Mouse (Mus musculus): ENCODE results near the gene Twf1. TPM values are rescaled to one million over a fixed set of nuclear protein-coding genes. Genes with fewer than 3 reads are reported as not detected.

Twf1 gene
- total RNA-seq, 2 experiments from 2014 or later: 15.0 to 16.5 TPM

DNA sequence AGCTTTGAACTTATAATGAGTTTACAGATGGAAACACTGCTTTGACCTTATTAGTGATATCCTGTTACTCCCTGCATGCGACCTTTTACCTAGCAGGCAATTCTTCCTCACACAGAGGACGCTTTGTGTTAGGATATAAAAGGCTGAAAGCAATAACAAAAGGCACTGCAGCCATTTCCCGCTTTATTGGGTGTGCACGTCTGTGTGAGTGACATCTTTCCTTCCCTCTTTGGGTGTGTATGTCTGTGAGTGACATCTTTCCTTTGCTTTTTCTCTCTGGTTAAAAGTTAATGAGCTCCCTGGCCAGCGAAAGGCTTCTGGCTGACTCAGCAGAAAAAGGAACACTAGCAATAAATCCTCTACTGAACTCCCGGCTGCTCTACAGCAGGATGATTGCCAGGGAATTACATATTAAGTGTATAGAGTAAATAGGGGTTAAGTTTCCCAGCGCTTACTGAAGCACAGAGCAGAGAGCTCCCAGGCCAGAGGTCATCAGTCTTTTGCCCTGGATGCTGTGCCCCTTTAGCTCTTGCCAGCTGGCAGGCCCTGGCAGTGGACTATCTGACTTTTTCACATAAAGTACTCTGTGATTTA, 7.6 kb downstream of the Twf1 start:
- intact Hi-C loops (cut with DNase I): no loop called here
- DNase-seq: no peak

DNA sequence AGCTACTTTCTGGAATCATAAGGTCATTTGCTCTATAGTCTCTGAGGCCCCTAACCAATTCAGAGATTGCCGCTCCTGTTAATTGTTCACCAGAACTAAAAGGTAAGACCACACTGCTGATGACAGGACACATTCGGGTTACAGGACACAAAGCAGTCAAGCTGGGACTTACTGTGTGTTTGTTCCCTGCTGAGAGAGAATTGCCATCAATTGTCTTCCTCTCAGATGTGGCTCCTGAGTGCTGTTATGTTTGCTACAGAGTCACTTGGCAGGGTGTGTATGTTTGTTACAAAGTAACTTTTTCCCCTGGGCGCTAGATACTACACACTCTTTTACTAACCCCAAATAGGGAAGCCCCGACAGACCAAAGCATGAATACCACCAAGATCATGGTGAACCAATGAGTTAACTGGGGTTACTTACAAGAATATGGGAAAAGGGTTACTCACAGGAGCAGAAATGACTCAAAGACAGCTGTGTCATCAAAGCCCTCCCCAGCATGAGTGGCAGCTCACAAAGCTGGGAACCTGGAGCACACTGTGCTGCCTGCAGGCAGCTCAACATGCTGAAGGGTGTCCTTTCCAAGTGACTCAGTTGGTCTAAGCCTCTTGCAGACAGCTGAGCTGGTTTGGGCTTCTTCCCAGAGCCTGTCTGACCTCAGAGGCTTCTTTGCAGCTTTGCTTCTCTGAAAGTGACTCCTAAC, 15.0 kb downstream of the Twf1 start:
- intact Hi-C loops (cut with DNase I): no loop called here
- no peak for DNase-seq

DNA sequence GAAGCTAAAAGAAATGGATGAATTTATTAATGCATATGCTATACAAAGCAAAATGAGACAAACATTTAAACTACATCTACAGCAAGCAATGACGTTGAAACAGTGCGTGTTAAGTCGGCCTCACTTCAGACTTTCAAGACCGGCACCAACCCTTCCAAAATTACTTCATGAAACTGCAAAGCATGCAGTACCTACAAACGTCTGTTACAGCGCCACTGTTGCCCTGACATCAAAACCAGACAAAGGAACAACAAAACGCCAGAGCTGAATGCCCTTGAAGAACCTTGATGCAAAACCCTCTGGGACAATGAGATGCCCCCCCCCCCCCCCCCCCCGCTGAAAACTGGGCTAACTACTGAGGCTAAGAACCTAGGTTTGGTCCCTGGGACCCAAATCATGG, 16.9 kb downstream of the Twf1 start:
- intact Hi-C loops (cut with DNase I): no loop called here
- no peak for DNase-seq

DNA sequence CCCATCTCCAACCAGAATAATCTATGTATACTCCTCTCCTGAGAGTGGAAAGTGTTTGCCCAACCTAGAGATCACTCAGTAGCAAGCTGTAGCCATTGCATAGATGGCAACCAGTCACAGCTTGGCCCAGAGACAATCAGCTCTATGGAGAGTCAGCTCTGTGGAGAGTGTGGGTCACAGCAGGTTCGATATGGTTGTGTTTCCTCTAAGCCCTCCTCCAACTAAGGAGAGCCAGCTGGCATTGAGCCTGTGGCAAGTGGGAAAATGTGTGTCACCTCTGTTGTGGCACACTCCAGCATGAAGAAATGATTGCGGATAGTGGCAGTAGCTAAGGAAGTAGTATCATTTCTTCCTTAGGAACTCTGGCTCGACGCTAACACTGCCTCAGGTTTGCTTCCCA, 18.2 kb downstream of the Twf1 start:
- no peak for DNase-seq
- intact Hi-C loops (cut with DNase I): no loop called here

DNA sequence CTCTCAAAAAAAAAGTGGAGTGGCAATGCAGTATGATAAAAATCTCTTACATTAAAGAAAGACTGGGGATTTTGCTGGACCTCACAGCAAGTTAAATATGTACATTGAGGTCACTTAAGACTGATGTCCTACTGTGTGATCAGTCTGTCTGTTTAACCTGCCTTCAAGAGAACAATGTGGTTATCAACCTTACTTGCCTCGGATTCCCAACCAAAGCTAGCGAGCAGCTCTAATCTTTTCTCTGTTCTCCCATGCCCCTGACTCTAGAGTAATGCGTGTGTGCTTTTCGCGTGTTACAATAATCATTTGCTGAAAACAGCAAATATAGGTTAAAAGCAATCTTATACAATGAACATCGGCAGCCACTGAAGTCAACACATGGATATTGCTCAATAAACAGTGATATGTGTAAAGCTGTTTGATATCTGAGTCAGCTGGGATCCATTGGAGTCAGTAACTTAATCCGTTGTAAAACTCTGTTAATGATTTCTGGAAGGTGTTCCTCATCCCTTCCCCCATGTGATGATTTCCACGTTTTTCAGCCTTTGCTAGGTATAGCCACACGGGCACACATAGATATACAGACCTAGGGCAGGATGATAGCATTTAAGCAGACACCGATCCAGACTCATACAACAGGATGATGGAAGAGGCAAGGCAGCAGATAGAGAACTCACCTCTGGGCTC, 21.1 kb downstream of the Twf1 start:
- intact Hi-C loops (cut with DNase I): no loop called here
- no peak for DNase-seq

DNA sequence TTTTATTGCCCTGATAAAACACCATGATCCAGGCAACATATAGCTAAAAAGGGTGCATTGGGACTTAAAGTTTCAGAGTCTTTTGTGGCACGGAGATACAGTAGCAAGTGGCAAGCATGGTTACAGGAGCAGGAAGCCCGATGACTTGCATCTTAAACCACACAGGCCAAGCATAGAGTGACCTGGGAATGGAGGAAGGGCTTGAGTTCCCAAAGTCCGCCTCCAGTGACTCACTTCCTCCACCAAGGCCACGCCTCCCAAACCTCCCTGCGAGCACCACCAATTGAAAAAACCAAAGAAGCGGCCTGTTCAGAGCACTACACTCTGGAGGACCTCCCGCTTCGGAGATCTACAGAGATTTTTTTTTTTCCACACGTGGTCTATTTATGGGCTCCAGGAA, 23.8 kb downstream of the Twf1 start:
- intact Hi-C loops (cut with DNase I): no loop called here
- no peak for DNase-seq

DNA sequence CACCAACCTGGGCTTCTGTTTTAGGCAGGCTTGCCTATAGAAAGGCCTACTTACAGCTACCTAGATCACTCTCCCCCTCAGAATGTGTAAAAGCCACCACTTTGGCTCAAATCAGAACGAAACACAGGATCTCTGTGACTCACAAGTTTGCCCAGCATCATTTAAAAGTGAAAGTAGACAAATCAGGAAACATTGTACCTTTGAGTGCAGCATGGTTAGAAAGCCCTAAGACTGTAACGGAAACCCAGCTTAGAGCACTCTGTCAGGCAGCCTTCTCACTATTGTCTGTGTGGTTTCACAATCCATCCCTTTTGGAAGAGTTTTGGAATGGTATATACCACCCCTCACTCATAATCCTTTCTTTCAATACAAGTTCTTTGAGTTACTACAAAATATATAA, 24.8 kb downstream of the Twf1 start:
- DNase-seq: no peak
- intact Hi-C loops (cut with DNase I): no loop called here

DNA sequence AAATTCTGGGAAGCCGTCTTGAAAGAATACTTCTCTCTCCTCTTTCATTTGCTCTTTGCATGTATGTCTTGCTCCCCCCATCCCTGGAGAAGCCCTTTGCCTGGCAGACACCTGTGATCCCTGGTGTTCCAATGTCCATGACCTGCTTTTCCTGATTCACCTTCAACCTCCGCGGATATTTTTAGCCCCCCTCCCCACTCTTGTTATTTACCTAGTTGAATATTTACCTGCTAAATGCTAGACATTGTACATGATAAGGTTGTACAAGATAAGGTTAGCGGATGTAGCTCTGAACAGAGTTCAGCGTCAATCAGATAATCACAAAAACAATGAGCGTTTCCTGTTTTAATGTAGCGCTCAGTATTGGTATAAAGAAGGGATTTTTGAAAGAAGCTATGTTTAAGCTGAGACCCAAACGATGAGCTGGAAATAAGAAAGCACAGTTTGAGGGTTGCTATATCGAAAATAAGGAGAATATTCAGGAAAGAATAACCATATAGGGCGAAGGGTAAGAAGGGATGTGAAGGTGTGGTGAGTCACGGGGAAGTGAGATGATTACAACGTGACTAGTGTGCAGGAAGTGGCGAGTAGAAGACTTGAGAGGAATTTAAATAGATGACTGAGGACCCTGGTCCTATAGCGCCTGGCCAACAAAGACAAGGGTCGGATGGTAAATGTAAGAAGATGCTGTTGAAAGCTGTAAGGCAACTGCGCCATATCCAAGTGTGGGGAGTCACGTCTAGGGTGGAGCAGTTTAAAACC, 30.6 kb downstream of the Twf1 start:
- intact Hi-C loops (cut with DNase I): no loop called here
- DNase-seq: no peak

DNA sequence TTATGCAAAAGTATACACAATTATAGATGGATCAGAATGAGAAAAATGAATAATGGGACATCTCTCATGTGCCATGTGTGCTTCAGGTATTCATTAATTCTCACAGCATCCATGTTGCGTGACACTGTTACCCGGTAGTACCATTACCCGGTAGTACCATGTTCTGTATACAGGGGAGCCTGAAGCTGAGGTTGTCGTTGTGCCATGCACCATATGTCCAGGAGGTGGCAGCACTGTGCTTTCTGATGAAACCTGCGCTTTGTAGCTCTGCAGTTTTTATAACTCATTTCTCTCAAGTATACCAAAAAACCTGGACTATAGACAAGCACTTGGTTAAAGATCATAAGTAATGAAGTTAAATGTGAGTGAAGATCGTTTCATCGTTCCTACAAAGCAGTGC, 32.2 kb downstream of the Twf1 start:
- DNase-seq: peak; percentile 83 to 92
- intact Hi-C loops (cut with DNase I): loop anchor here (1.0 to 2.0 kb wide), 3 partner anchors 44 to 1017 kb away; no protein-coding TSS in a partner anchor

DNA sequence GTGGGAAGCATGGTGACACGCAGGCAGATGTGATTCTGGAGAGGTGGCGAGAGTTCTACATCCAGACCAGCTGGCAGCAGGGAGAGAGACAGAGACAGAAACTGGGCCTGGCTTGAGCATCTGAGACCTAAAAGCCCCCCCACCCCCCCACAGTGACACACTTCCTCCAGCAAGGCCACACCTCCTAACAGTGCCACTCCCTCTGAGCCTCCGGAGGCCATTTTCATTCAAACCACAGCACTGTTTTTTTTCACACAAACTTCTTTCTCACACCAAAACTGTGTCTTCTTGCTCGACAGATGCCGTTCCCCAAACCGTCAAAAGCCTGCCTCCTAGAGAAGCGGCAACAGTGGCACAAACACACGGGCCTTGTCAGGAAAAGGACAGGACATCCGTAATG, 36.2 kb downstream of the Twf1 start:
- intact Hi-C loops (cut with DNase I): no loop called here
- DNase-seq: no peak

DNA sequence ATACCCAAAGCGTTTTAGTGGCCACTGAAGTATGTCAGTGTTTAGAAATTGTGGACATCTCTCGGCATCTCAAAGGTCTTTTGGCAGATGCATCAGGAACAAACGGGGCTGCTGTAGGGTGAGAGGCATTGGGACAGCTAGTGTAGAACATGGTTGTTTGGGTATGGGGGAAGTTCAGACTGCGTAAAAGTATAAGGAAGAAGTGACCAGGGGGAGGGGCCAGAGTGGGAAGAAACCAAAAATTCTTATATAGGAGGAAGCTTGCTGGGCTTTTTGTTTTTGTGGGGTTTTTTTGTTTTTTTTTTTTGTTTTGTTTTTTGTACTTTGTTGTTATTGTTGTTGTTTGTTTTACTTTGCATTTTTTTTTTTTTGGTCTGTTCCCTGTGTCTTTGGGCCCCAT, 44.8 kb downstream of the Twf1 start:
- no peak for DNase-seq
- intact Hi-C loops (cut with DNase I): loop anchor here (5.0 kb wide), 1 partner anchor 47 kb away; no protein-coding TSS in a partner anchor

DNA sequence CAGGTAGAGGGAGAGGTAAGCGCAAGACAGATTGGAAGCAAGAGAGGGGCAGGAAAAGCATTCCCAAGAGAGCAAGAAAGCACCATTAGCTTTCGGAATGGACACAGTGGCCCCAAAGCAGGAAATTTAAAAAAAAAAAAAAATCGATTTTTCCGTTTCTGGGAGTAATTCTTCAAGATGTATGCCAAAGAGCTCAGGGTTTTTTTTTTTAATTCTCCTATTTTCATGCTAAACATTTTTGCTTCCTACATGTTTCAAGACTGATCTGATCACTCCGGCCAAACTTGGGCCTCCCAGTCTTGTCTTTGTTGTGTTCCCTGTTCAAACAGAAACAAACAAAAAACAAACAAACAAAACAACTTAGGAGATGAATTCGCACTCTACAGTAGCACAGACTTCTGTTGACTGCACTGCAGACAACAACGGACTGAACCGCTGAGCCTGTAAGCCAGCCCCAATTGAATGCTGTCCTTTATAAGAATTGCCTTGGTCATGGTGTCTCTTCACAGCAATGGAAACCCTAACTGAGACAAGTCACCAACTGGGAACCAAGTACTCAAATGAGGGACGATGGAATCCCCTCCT, 45.5 kb downstream of the Twf1 start:
- intact Hi-C loops (cut with DNase I): loop anchor here (5.0 kb wide), 1 partner anchor 48 kb away; no protein-coding TSS in a partner anchor
- DNase-seq: no peak

DNA sequence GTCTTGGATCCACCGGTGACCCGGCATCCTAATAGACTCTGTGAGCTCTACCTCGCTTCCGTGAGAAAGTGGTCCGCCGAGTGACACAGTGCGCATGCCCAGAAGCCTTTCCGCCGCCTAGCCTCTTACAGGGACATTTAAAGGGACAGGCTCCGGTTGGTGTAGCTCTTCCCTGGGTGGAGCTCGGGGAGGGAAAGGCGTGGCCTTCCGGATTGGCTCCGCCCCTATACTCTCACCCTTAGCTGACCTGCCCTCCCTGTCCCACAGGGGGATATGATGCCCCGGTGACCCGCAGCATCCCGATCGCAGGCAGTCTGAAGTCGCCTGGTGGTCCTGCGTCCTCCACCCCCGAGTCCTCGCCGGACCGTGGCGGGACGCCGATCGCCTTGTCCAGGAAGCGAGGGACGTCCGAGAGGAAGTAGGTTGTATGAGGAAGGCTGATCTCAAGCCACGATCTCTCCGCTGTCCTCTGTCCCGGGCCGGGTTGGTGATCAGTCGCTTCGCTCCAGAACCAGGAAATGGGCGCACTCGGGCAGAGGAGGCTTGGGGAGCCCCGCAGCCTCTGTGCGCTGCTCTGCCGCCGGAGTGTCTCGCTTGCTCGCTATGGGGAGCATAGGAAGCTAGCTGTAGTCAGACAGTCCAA, 46.2 kb downstream of the Twf1 start, which contains the start of the genes Pus7l and Irak4:
Gene Pus7l, minus strand, starts transcription at position 139 of the 643 bp plus-strand sequence.
Gene Irak4, plus strand, starts transcription at position 235 of the 643 bp plus-strand sequence.
- intact Hi-C loops (cut with DNase I): loop anchor here (5.0 kb wide), 1 partner anchor 49 kb away; no protein-coding TSS in a partner anchor
- DNase-seq: peak; percentile 92 to 95

DNA sequence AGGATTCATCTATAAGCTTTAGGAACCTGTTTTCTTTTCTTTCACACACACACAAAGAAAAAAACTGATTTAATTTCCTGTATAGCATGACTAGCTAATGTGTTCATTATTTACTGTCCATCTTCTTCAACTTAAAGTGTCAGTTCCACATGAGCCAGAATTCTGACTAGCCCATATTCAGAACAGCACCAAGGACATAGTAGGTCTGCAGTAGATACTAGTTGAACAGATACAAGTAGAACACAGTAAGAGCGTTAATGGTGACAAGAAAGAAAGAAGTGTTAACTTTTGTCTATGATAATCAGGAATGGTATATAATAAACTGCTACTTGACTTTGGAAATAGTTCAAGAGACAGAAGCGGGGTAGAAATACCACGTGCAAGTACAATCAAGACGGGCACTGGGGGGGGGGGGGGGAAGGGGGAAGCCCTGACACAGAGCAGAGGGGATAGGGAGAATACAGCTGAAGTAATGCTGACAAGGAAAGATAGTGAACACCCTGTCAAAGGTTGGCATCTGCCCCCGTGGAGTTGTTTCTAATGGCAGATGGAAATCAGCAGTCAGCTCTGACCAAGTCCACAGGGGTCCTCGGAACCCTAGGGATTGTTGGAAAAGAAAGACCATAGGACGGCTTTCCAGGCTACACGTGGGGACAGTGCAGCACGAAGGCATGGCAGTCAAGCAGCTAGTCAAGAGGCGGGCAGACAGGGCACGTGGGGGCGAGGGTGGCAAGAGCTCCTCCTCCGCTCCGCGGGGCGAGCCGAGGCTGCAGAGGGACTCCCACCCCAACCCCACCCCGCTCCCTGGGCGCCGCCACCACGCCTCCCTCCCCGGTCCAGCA, 46.9 kb downstream of the Twf1 start:
- intact Hi-C loops (cut with DNase I): loop anchor here (5.0 kb wide), 1 partner anchor 50 kb away; no protein-coding TSS in a partner anchor
- no peak for DNase-seq

DNA sequence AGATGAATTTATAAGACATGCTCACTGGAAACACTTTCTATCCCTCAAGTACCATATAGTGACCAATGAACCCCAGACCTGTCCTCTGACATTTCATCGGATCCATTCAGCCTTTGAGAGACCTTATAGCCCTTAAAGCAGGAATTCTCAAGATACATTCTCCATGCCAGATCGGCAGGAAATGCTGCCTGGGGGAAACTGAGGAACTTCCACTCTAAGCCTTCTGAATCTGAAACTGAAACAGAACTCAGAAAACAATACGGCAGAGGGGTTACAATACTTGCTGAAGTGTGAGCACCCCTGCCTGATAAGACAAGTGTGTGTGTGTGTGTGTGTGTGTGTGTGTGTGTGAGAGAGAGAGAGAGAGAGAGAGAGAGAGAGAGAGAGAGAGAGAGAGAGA, 50.4 kb downstream of the Twf1 start:
- no peak for DNase-seq
- intact Hi-C loops (cut with DNase I): no loop called here

DNA sequence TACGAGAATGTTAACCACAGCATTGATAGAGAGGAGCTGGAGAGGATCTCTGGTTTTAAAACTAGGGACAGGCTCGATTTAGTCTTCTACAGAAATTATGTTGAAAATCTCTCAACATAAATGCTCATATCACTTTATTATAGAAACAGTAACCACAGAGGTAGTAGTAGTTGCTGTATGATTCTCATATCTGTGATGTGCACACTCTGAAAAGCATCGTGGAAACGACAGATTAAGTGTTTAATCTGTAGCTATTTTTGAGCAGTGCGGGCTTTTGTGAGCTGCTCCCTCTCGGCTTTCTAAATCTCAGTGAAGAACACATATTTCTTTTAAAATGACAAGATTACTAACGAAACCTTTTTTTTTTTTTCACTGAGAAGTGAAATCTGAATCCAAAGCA, 54.2 kb downstream of the Twf1 start:
- DNase-seq: no peak
- intact Hi-C loops (cut with DNase I): no loop called here

DNA sequence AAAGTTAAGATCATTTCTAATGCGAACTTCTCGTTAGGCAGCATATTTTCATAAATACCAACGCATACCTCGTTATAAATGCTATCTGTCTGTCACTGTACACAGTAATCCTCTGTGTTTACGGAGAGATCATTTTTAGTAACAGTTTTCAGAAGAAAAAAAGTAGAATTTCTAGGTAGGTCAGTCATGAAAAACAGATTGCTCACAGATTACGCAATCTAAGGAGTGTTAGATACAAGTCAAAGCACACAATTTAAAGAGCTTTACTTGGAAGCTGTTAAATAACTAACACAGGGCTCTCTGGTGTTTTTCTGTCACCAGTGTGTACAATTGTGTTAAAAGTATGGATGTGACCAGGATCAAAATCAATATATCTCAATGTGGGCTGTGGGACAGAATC, 56.7 kb downstream of the Twf1 start:
- no peak for DNase-seq
- intact Hi-C loops (cut with DNase I): no loop called here

DNA sequence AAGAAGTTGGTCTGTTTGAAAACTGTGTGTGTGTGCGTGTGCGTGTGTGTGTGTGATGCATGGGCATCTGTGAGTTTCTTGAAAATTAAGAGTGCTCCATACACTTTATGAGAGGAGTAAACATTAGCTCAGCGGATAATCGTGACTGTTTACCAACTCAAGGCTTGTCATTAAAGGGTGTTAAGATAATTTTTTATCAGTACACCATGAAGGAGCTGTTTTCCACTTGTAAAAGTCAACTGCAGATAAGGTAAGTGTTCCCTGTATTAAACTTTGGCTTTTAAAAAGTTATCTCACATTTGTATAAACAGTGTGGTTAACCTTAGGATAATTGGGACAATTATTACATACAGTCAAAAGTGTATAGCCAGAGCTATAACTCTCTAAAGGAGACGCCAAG, 57.4 kb downstream of the Twf1 start:
- no peak for DNase-seq
- intact Hi-C loops (cut with DNase I): no loop called here

DNA sequence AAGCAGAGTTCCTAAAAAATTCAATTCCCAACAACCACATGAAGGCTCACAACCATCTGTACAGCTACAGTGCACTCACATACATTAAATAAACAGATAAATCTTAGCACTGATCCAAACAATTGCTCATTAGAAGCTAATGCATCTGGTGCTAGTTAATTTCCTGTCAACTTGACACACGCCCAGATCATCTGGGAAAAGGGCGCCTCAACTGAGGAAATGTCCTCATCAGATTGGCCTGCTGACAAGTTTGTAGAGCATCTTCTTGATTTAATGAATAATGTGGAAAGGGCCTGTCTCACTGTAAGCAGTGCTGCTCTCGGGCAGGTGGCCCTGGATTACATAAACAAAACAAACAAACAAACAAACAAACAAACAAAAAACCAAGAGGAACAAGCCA, 59.2 kb downstream of the Twf1 start:
- intact Hi-C loops (cut with DNase I): no loop called here
- DNase-seq: no peak

Data from heart, postnatal 36 days (tissue).